Mouse (Mus musculus): ENCODE measurements around the gene Mpo. TPM values are rescaled to one million over a fixed set of nuclear protein-coding genes. Genes with fewer than 3 reads are reported as not detected.
A peak's percentile ranks its signal among the peaks of the same experiment; 100 is the strongest.

Mpo gene
- polyA plus RNA-seq, 1 experiment from 2014 or later, result 19.0 TPM

DNA sequence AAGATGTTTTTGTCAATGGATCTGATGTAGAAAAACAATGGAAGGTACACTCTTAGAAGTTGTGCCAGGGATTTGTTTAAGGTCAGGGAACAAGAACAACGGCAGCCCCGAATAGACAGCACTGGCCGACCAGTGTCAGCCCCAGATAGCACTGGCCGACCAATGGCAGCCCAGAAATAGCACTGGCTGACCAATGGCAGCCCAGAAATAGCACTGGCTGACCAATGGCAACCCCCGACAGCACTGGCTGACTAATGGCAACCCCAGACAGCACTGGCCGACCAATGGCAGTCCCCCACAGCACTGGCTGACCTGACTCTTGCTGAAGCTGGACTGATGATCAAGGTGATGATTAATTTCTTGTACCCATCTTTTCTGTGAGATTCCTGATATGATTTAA is 54.5 kb downstream of the Mpo start:
- no peak for ATAC-seq (ENCODE audit: insufficient read depth, low FRiP score)
- Histone ChIP-seq H3K4me2 (ENCODE audit: low read depth, low read length) (no peak overlapping the region), H3K27ac (ENCODE audit: low read length) (no peak overlapping the region), H3K9me3 (replicated peaks; ENCODE audit: control insufficient read depth, low read length) (no peaks in the 10 kb centered on the region), H3K4me1 (ENCODE audit: control insufficient read depth, insufficient read depth, low read length) (peaks cover 4% of the 10 kb centered on the region), H3K27me3 (ENCODE audit: control insufficient read depth, insufficient read depth, low read length) (no peaks in the 10 kb centered on the region), H3K36me3 (ENCODE audit: control insufficient read depth, insufficient read depth, low read length) (no peaks in the 10 kb centered on the region), H3K4me3 (replicated peaks; ENCODE audit: low read length) (no peak overlapping the region), H3K9ac (ENCODE audit: low read length) (no peak overlapping the region)
- 67% methylated on average over 6 of the region's 6 CpGs for WGBS

- Histone ChIP-seq H3K4me3 (replicated peaks; ENCODE audit: low read length) (peak within 1 kb of the TSS; percentile 66), H3K36me3 (ENCODE audit: control insufficient read depth, insufficient read depth, low read length) (no peaks in the 10 kb centered on the region), H3K27ac (ENCODE audit: low read length) (peak within 1 kb of the TSS; percentile 66), H3K4me1 (ENCODE audit: control insufficient read depth, insufficient read depth, low read length) (peaks cover 7% of the 10 kb centered on the region), H3K27me3 (ENCODE audit: control insufficient read depth, insufficient read depth, low read length) (no peaks in the 10 kb centered on the region), H3K4me2 (ENCODE audit: low read depth, low read length) (peak within 1 kb of the TSS; percentile 88), H3K9me3 (replicated peaks; ENCODE audit: control insufficient read depth, low read length) (no peaks in the 10 kb centered on the region), H3K9ac (ENCODE audit: low read length) (peak within 1 kb of the TSS; percentile 63)
- 3% methylated on average over 40 of the region's 40 CpGs for WGBS
- ATAC-seq (ENCODE audit: insufficient read depth, low FRiP score), result peak; percentile 94
Measured at GRCm38 (mm10) chr11:87852690-87853596, 59.6 kb downstream of the Mpo start, which contains the start of gene Mks1. Mks1 (plus strand) TSS chr11:87853215.

GRCm38 (mm10) chr11:87853597-87853954 is 60.2 kb downstream of the Mpo start:
- H3K9ac ChIP-seq (ENCODE audit: low read length), result peak overlapping the region; percentile 63
- H3K4me2 ChIP-seq (ENCODE audit: low read depth, low read length), result peak overlapping the region; percentile 88
- ATAC-seq (ENCODE audit: insufficient read depth, low FRiP score), result 0 out of 2 replicates have a peak, but pooled peaks have one; percentile 27
- H3K4me3 ChIP-seq (replicated peaks; ENCODE audit: low read length), result peak overlapping the region; percentile 66
- no peaks in the 10 kb centered on the region for H3K36me3 ChIP-seq (ENCODE audit: control insufficient read depth, insufficient read depth, low read length)
- H3K9me3 ChIP-seq (replicated peaks; ENCODE audit: control insufficient read depth, low read length), result no peaks in the 10 kb centered on the region
- 31% methylated on average over 8 of the region's 8 CpGs for WGBS
- no peaks in the 10 kb centered on the region for H3K27me3 ChIP-seq (ENCODE audit: control insufficient read depth, insufficient read depth, low read length)
- peak overlapping the region; percentile 4; the same call in 1 of the 2 replicates for H3K27ac ChIP-seq (ENCODE audit: low read length)
- H3K4me1 ChIP-seq (ENCODE audit: control insufficient read depth, insufficient read depth, low read length), result peaks cover 7% of the 10 kb centered on the region

MicroRNAs encoded within 50 kb of the gene (microRNA counts, 519-probe panel; counts per million panel counts)
- 3,778 counts per million, percentile 88 among the panel's probes with 10 or more counts for microRNA mmu-miR-142-3p
- 3,528 counts per million, percentile 82 among the panel's probes with 10 or more counts for microRNA mmu-miR-142-5p

Small RNA genes within 50 kb of the gene (microRNA-seq; reads per million reads assigned to microRNA genes)
- gene Mir142 (not detected), gene Mir142b (not detected)

Other genes starting within 250 kb of the Mpo start
- gene Gm11492, start 226.9 kb upstream of the Mpo start, polyA plus RNA-seq (2015; fragmentation: Nextera tagmentation; extraction: Ambion mirVana), result not detected in 2 replicates
- 25.1 and 26.7 TPM in 2 replicates for gene Sept4, start 224.7 kb upstream of the Mpo start, polyA plus RNA-seq (2015; fragmentation: Nextera tagmentation; extraction: Ambion mirVana)
- gene Mtmr4, start 201.4 kb upstream of the Mpo start, polyA plus RNA-seq (2015; fragmentation: Nextera tagmentation; extraction: Ambion mirVana), result 27.0 and 28.6 TPM in 2 replicates
- 0.10 and 0.14 TPM in 2 replicates for gene Hsf5, start 176.4 kb upstream of the Mpo start, polyA plus RNA-seq (2015; fragmentation: Nextera tagmentation; extraction: Ambion mirVana)
- 14.7 and 16.9 TPM in 2 replicates for gene Rnf43, start 130.9 kb upstream of the Mpo start, polyA plus RNA-seq (2015; fragmentation: Nextera tagmentation; extraction: Ambion mirVana)
- 116 and 119 TPM in 2 replicates for gene Supt4a, start 56.0 kb upstream of the Mpo start, polyA plus RNA-seq (2015; fragmentation: Nextera tagmentation; extraction: Ambion mirVana)
- gene Tspoap1, start 33.0 kb upstream of the Mpo start, polyA plus RNA-seq (2015; fragmentation: Nextera tagmentation; extraction: Ambion mirVana), result 1.5 and 1.7 TPM in 2 replicates
- 0.25 and 0.41 TPM in 2 replicates for gene Lpo, start 34.7 kb downstream of the Mpo start, polyA plus RNA-seq (2015; fragmentation: Nextera tagmentation; extraction: Ambion mirVana)
- 12.5 and 14.3 TPM in 2 replicates for gene Mks1, start 59.6 kb downstream of the Mpo start, polyA plus RNA-seq (2015; fragmentation: Nextera tagmentation; extraction: Ambion mirVana)
- gene Epx, start 82.0 kb downstream of the Mpo start, polyA plus RNA-seq (2015; fragmentation: Nextera tagmentation; extraction: Ambion mirVana), result 0.15 and 0.35 TPM in 2 replicates
- gene Olfr462, start 98.7 kb downstream of the Mpo start, polyA plus RNA-seq (2015; fragmentation: Nextera tagmentation; extraction: Ambion mirVana), result not detected in 2 replicates
- gene Olfr463, start 103.8 kb downstream of the Mpo start, polyA plus RNA-seq (2015; fragmentation: Nextera tagmentation; extraction: Ambion mirVana), result not detected in 2 replicates
- gene Olfr464, start 127.4 kb downstream of the Mpo start, polyA plus RNA-seq (2015; fragmentation: Nextera tagmentation; extraction: Ambion mirVana), result not detected in 2 replicates
- gene Dynll2, start 194.0 kb downstream of the Mpo start, polyA plus RNA-seq (2015; fragmentation: Nextera tagmentation; extraction: Ambion mirVana), result 14.6 and 16.5 TPM in 2 replicates

Data from stomach, embryonic 16.5 days (tissue).